Mouse (Mus musculus): Measurements from ENCODE around the gene Trim44. TPM values are rescaled to one million over a fixed set of nuclear protein-coding genes. Genes with fewer than 3 reads are reported as not detected.

Trim44 gene
- polyA plus RNA-seq, 1 experiment from 2014 or later, result 54.2 TPM

GRCm38 (mm10) chr2:102437357-102438030 lies 29.9 kb upstream of the Trim44 start:
- ATAC-seq (ENCODE audit: low FRiP score), result no peak

DNA sequence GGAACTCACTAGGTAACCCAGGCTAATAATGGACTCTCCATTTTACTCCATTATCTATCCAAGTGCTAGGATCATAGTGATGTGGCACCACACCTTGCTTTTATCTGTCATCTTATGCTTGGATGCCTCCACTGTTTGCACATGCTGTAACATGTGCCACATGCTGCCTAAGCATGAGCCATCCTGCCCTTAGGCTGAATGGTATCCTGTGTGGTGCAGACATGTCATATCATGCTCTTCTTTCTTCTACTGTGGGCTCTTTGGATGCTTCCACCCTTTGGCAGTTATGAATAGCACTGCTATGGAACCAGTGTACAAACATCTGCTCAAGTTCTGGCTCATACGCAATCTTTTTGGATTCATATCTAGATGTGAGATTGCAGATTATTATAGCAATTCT lies 26.3 kb upstream of the Trim44 start:
- no peaks in the 10 kb centered on the region for H3K36me3 ChIP-seq (replicated peaks)
- no peak overlapping the region for H3K27ac ChIP-seq
- ATAC-seq (ENCODE audit: low FRiP score), result no peak
- H3K4me1 ChIP-seq, result peaks cover 3% of the 10 kb centered on the region; the same call in 1 of the 2 replicates
- no peak overlapping the region for H3K4me3 ChIP-seq (replicated peaks)
- H3K9ac ChIP-seq, result no peak overlapping the region
- WGBS, result 95% methylated on average over 1 of the region's 1 CpGs
- no peaks in the 10 kb centered on the region for H3K9me3 ChIP-seq
- no peaks in the 10 kb centered on the region for H3K27me3 ChIP-seq
- no peak overlapping the region for H3K4me2 ChIP-seq

More at GRCm38 (mm10) chr2:102437357-102438030, 29.9 kb upstream of the Trim44 start:
- Histone ChIP-seq H3K36me3 (replicated peaks) (no peaks in the 10 kb centered on the region), H3K4me2 (no peak overlapping the region), H3K9me3 (no peaks in the 10 kb centered on the region), H3K27ac (no peak overlapping the region), H3K9ac (no peak overlapping the region), H3K27me3 (no peaks in the 10 kb centered on the region), H3K4me3 (replicated peaks) (no peak overlapping the region), H3K4me1 (peaks cover 3% of the 10 kb centered on the region; the same call in 1 of the 2 replicates)
- WGBS, result 25% methylated on average over 8 of the region's 8 CpGs

DNA sequence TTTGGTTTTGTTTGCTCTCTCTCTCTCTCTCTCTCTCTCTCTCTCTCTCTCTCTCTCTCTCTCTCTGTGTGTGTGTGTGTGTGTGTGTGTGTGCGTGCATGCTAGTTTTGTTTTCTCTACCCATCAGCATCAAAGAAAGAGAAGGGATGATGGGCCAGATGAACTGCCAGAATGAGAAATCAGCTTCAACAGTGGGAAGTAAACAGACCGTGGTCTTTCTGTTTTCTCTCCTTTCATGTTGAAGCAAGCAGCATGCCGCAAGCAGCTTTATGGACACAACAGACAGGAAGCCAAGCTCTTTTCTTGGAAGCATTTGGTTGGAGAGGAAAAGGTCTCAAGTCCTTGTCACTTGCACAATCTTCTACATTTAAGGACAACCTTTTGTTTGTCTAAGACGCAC lies 23.5 kb upstream of the Trim44 start:
- Histone ChIP-seq H3K4me3 (replicated peaks) (no peak overlapping the region), H3K9ac (no peak overlapping the region), H3K4me2 (no peak overlapping the region), H3K36me3 (replicated peaks) (no peaks in the 10 kb centered on the region), H3K9me3 (no peaks in the 10 kb centered on the region), H3K27me3 (no peaks in the 10 kb centered on the region), H3K4me1 (no peaks in the 10 kb centered on the region; the same call in 1 of the 2 replicates), H3K27ac (no peak overlapping the region)
- ATAC-seq (ENCODE audit: low FRiP score), result no peak
- 56% methylated on average over 3 of the region's 4 CpGs for WGBS

DNA sequence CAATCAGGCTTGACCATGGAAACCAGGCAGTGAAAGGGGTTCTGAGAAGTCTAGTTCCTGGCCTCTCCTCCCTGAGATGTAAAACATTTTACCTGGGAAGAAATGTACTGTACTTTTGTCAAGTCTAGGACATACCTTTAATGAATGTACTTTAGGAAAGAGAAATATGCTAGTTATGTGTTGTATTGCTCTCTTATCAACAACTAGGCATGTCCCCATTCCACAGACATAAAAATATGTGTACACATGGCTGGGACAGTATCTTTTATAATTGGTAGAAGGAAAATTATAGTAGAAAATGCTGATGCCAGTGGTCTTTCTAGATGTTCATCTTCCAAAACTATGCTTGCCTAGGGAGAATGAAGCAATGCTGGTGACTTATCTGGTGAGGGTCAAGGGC lies 20.3 kb upstream of the Trim44 start:
- H3K9me3 ChIP-seq, result no peaks in the 10 kb centered on the region
- no peaks in the 10 kb centered on the region; the same call in 1 of the 2 replicates for H3K27me3 ChIP-seq

DNA sequence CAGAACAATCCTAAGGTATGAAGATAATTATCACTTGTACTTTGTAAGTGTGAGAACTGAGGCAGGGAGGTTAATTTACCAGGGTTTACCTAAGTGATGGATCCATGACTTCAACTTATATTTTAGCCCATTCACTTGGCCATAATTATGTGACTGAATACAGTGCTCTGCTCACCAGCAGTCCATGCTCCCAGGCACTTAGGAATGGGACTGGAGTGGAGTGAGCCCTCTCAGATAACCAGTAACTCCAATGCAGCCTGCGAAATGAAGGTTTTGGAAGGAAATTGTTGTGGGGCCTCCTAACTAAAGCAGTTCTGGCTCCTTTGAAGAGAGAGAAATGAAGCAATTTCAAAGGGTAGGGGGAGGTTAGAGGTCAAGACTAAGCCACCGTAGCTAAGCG lies 18.8 kb upstream of the Trim44 start:
- no peak overlapping the region for H3K9ac ChIP-seq
- no peak overlapping the region for H3K27ac ChIP-seq
- no peaks in the 10 kb centered on the region for H3K9me3 ChIP-seq
- no peaks in the 10 kb centered on the region; the same call in 1 of the 2 replicates for H3K27me3 ChIP-seq
- H3K4me1 ChIP-seq, result no peaks in the 10 kb centered on the region; the same call in 1 of the 2 replicates
- no peak overlapping the region for H3K4me2 ChIP-seq
- no peaks in the 10 kb centered on the region for H3K36me3 ChIP-seq (replicated peaks)
- no peak overlapping the region for H3K4me3 ChIP-seq (replicated peaks)
- ATAC-seq (ENCODE audit: low FRiP score), result no peak
- 54% methylated on average over 3 of the region's 3 CpGs for WGBS

More for the DNA sequence above, 20.3 kb upstream of the Trim44 start:
- Histone ChIP-seq H3K36me3 (replicated peaks) (no peaks in the 10 kb centered on the region), H3K9ac (no peak overlapping the region), H3K4me1 (no peaks in the 10 kb centered on the region; the same call in 1 of the 2 replicates), H3K27ac (no peak overlapping the region), H3K4me3 (replicated peaks) (no peak overlapping the region), H3K4me2 (no peak overlapping the region)
- ATAC-seq (ENCODE audit: low FRiP score), result no peak

DNA sequence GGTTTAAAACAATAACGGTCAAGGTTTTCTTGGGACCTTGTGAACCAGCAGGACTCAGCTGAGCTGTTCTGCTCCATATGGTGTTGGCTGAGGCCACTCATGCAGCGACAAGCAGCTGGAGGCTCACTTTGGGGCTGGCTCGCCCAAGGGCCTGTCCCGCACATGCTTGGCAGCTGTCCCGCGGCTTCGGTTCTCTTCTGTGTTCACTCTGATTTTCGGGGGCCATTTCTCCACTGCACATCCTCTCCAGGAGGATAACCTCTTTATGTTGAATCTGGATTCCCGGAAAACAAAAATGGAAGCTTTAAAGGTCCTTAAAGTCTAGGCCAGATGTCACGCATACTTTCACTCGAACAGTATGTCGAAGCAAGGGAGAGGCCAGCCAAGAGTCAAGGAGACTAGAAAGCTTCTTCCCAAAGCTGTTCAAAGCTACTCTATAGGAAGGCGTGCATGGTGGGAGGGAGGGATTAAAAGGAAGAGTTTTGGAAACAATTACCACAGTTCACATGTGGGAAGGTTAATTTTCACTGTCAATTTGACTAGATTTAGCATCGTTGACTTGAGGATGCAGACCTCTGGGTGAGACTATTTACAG lies 8.6 kb upstream of the Trim44 start:
- no peak overlapping the region for H3K4me3 ChIP-seq (replicated peaks)
- no peaks in the 10 kb centered on the region for H3K4me1 ChIP-seq
- no peaks in the 10 kb centered on the region for H3K9me3 ChIP-seq
- no peak overlapping the region for H3K4me2 ChIP-seq
- ATAC-seq (ENCODE audit: low FRiP score), result no peak
- peaks cover 4% of the 10 kb centered on the region; the same call in 1 of the 2 replicates for H3K27me3 ChIP-seq
- WGBS, result 86% methylated on average over 14 of the region's 14 CpGs
- no peak overlapping the region for H3K9ac ChIP-seq
- no peak overlapping the region for H3K27ac ChIP-seq
- H3K36me3 ChIP-seq (replicated peaks), result no peaks in the 10 kb centered on the region

DNA sequence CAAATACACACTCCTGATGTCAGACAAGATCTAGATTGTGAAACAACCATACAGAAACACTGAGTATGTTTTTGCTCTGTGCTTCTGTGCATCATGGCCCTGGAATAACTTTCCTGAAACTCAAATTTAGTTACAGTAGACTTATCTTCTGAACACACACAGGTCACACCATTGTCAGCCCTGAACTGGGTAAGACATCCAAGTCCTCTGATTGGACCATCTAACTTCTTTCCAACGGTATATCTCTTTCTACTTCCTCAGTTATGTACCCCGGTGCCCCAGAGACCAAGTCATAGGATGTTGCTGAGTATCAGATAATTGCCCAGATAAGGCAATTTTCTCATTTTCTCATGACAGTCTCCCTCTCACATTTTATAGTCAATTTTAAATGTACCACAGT lies 5.1 kb upstream of the Trim44 start:
- H3K9me3 ChIP-seq, result no peaks in the 10 kb centered on the region
- H3K27me3 ChIP-seq, result peaks cover 4% of the 10 kb centered on the region; the same call in 1 of the 2 replicates
- no peak overlapping the region for H3K4me2 ChIP-seq
- no peak for ATAC-seq (ENCODE audit: low FRiP score)
- H3K4me3 ChIP-seq (replicated peaks), result no peak overlapping the region
- H3K36me3 ChIP-seq (replicated peaks), result no peaks in the 10 kb centered on the region
- H3K9ac ChIP-seq, result no peak overlapping the region
- WGBS, result 80% methylated on average over 2 of the region's 2 CpGs
- H3K4me1 ChIP-seq, result peaks cover 5% of the 10 kb centered on the region
- H3K27ac ChIP-seq, result no peak overlapping the region

GRCm38 (mm10) chr2:102410615-102411014 lies 3.0 kb upstream of the Trim44 start:
- Histone ChIP-seq H3K27me3 (peaks cover 8% of the 10 kb centered on the region; the same call in 1 of the 2 replicates), H3K36me3 (replicated peaks) (no peaks in the 10 kb centered on the region), H3K9me3 (no peaks in the 10 kb centered on the region), H3K4me3 (replicated peaks) (no peak overlapping the region), H3K4me2 (no peak overlapping the region), H3K4me1 (peaks cover 11% of the 10 kb centered on the region), H3K27ac (no peak overlapping the region), H3K9ac (no peak overlapping the region)
- WGBS, result 86% methylated on average over 4 of the region's 4 CpGs
- ATAC-seq (ENCODE audit: low FRiP score), result no peak

- no peak for ATAC-seq (ENCODE audit: low FRiP score)
- Histone ChIP-seq H3K9me3 (no peaks in the 10 kb centered on the region), H3K9ac (no peak overlapping the region), H3K27me3 (peaks cover 8% of the 10 kb centered on the region; the same call in 1 of the 2 replicates), H3K4me2 (no peak overlapping the region), H3K4me1 (peaks cover 11% of the 10 kb centered on the region), H3K27ac (no peak overlapping the region), H3K36me3 (replicated peaks) (no peaks in the 10 kb centered on the region), H3K4me3 (replicated peaks) (no peak overlapping the region)
- 87% methylated on average over 3 of the region's 3 CpGs for WGBS
These were observed 2.1 kb upstream of the Trim44 start for GRCm38 (mm10) chr2:102409741-102410140.

DNA sequence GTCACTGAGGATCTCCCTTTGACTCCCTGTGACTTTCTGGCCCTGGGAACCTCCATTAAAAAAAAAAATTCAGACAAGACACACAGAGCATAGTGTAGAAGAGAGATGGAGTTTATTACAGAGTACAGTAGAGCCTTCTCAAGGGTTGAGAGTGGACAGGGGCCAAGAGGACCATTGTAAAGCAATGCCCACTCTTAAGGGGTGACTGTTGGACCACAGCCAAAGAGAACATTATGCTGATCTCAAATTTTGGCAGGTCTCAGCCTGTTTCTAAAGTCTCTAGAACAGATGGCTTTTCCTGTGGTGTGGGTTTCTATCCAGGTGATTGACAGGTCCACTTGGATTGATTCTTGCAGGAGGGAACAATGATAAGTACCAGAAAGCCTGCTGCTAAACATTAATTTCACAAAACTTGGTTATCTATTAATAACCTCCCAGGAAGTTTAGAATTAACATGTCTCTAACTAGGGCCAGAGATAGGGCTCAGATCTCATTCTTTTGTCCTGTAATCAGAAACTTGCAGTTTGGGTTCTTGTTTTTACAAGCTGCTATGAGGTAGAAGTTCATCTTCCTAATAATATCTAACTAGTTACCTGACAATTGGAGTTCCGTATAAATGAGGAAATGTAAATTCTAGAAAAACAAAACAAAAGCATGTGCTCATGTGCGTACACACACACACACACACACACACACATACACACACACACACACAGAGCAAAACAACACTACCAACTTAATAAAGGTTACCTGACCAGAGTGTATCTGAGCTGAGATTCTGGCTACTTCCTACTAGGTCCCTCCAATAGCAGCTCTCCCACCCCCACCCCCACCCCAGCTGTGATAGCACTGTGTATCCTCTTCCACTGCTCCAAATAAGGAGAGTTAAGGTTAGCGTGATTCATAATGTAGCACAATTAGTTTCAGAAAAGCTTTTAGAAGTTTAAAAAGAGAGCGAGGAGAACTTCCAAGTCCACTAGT lies 1.0 kb downstream of the Trim44 start:
- Histone ChIP-seq H3K4me2 (no peak overlapping the region), H3K36me3 (replicated peaks) (no peaks in the 10 kb centered on the region), H3K4me1 (peaks cover 11% of the 10 kb centered on the region), H3K27ac (no peak overlapping the region), H3K9ac (no peak overlapping the region), H3K4me3 (replicated peaks) (no peak overlapping the region), H3K27me3 (peaks cover 7% of the 10 kb centered on the region; the same call in 1 of the 2 replicates), H3K9me3 (no peaks in the 10 kb centered on the region)
- ATAC-seq (ENCODE audit: low FRiP score), result 0 out of 2 replicates have a peak, but pooled peaks have one; percentile 33
- WGBS, result 70% methylated on average over 4 of the region's 4 CpGs

- Histone ChIP-seq H3K36me3 (replicated peaks) (no peaks in the 10 kb centered on the region), H3K27me3 (0 out of 2 replicates have a peak, but pooled peaks cover 4% of the 10 kb centered on the region), H3K27ac (no peak overlapping the region), H3K9ac (no peak overlapping the region), H3K4me3 (replicated peaks) (no peak overlapping the region), H3K4me2 (no peak overlapping the region), H3K4me1 (peaks cover 32% of the 10 kb centered on the region), H3K9me3 (no peaks in the 10 kb centered on the region)
- ATAC-seq (ENCODE audit: low FRiP score), result no peak
- 76% methylated on average over 5 of the region's 5 CpGs for WGBS
These were observed 3.6 kb downstream of the Trim44 start for GRCm38 (mm10) chr2:102403982-102404381.

- Histone ChIP-seq H3K27ac (no peak overlapping the region), H3K4me3 (replicated peaks) (no peak overlapping the region), H3K4me2 (no peak overlapping the region), H3K4me1 (peaks cover 32% of the 10 kb centered on the region), H3K36me3 (replicated peaks) (no peaks in the 10 kb centered on the region), H3K27me3 (0 out of 2 replicates have a peak, but pooled peaks cover 4% of the 10 kb centered on the region), H3K9me3 (no peaks in the 10 kb centered on the region), H3K9ac (no peak overlapping the region)
- 85% methylated on average over 4 of the region's 4 CpGs for WGBS
- no peak for ATAC-seq (ENCODE audit: low FRiP score)
These were observed 4.3 kb downstream of the Trim44 start for GRCm38 (mm10) chr2:102403306-102403705.
